Mouse (Mus musculus): Measurements from ENCODE around the gene Shroom3.

GRCm38 (mm10) chr5:92682621-92683348 is 450 bp upstream of the Shroom3 start:
- TF ChIP-seq MYOD1 (IDR thresholded peaks at IDR 0.05; ENCODE audit: control insufficient read depth, insufficient read length, low read depth) (no peak), MAX (IDR thresholded peaks at IDR 0.05) (no peak), CTCF (IDR thresholded peaks at IDR 0.05; ENCODE audit: control insufficient read depth, insufficient read depth, insufficient read length) (no peak), USF1 (IDR thresholded peaks at IDR 0.05; ENCODE audit: low read depth) (no peak), CEBPB (IDR thresholded peaks at IDR 0.05; ENCODE audit: low read depth) (no peak), MYOG (IDR thresholded peaks at IDR 0.05; ENCODE audit: control insufficient read depth, extremely low read depth, insufficient read length) (no peak)
